Mouse (Mus musculus): Measurements from ENCODE around the gene Rapgef5.
A peak's percentile ranks its signal among the peaks of the same experiment; 100 is the strongest.

The Rapgef5 gene

GRCm38 (mm10) chr12:117669610-117670400, 153.5 kb downstream of the Rapgef5 start:
- peak; percentile 68 for DNase-seq (ENCODE audit: low read depth, low spot score)

- DNase-seq (ENCODE audit: low read depth, low spot score): peak; percentile 17
Observed at GRCm38 (mm10) chr12:117673188-117673587, 156.9 kb downstream of the Rapgef5 start.

GRCm38 (mm10) chr12:117674511-117674910, 158.2 kb downstream of the Rapgef5 start:
- no peak for DNase-seq (ENCODE audit: low read depth, low spot score)

GRCm38 (mm10) chr12:117676265-117676664, 160.0 kb downstream of the Rapgef5 start:
- no peak for DNase-seq (ENCODE audit: low read depth, low spot score)

GRCm38 (mm10) chr12:117678916-117679315, 162.6 kb downstream of the Rapgef5 start:
- peak; percentile 61 for DNase-seq (ENCODE audit: low read depth, low spot score)

- no peak for DNase-seq (ENCODE audit: low read depth, low spot score)
Observed at GRCm38 (mm10) chr12:117679795-117680194, 163.5 kb downstream of the Rapgef5 start.

GRCm38 (mm10) chr12:117681273-117681672, 165.0 kb downstream of the Rapgef5 start:
- DNase-seq (ENCODE audit: low read depth, low spot score): no peak

- DNase-seq (ENCODE audit: low read depth, low spot score): no peak
Observed at GRCm38 (mm10) chr12:117683377-117683776, 167.1 kb downstream of the Rapgef5 start.

- DNase-seq (ENCODE audit: low read depth, low spot score): no peak
Observed at GRCm38 (mm10) chr12:117683984-117684383, 167.7 kb downstream of the Rapgef5 start.

GRCm38 (mm10) chr12:117684788-117685187, 168.5 kb downstream of the Rapgef5 start:
- no peak for DNase-seq (ENCODE audit: low read depth, low spot score)

GRCm38 (mm10) chr12:117685336-117685735, 169.1 kb downstream of the Rapgef5 start:
- no peak for DNase-seq (ENCODE audit: low read depth, low spot score)

- no peak for DNase-seq (ENCODE audit: low read depth, low spot score)
Observed at GRCm38 (mm10) chr12:117686732-117687131, 170.5 kb downstream of the Rapgef5 start.

GRCm38 (mm10) chr12:117688655-117689548, 172.6 kb downstream of the Rapgef5 start:
- DNase-seq (ENCODE audit: low read depth, low spot score): peak; percentile 91

- no peak for DNase-seq (ENCODE audit: low read depth, low spot score)
Observed at GRCm38 (mm10) chr12:117691336-117691735, 175.1 kb downstream of the Rapgef5 start.

GRCm38 (mm10) chr12:117692775-117693174, 176.5 kb downstream of the Rapgef5 start:
- no peak for DNase-seq (ENCODE audit: low read depth, low spot score)

GRCm38 (mm10) chr12:117699950-117700665, 183.8 kb downstream of the Rapgef5 start:
- no peak for DNase-seq (ENCODE audit: low read depth, low spot score)

GRCm38 (mm10) chr12:117700927-117701326, 184.6 kb downstream of the Rapgef5 start:
- no peak for DNase-seq (ENCODE audit: low read depth, low spot score)

GRCm38 (mm10) chr12:117702291-117702690, 186.0 kb downstream of the Rapgef5 start:
- no peak for DNase-seq (ENCODE audit: low read depth, low spot score)

- DNase-seq (ENCODE audit: low read depth, low spot score): no peak
Observed at GRCm38 (mm10) chr12:117702928-117703327, 186.6 kb downstream of the Rapgef5 start.

GRCm38 (mm10) chr12:117703413-117703812, 187.1 kb downstream of the Rapgef5 start:
- no peak for DNase-seq (ENCODE audit: low read depth, low spot score)

GRCm38 (mm10) chr12:117705308-117705707, 189.0 kb downstream of the Rapgef5 start:
- DNase-seq (ENCODE audit: low read depth, low spot score): no peak

- DNase-seq (ENCODE audit: low read depth, low spot score): no peak
Observed at GRCm38 (mm10) chr12:117709280-117709679, 193.0 kb downstream of the Rapgef5 start.
